Mouse (Mus musculus): Measurements from ENCODE around the gene Serpinc1. TPM values are rescaled to one million over a fixed set of nuclear protein-coding genes. Genes with fewer than 3 reads are reported as not detected.

The Serpinc1 gene
- polyA plus RNA-seq, 1 experiment from 2014 or later, result 2.1 TPM

GRCm38 (mm10) chr1:160985477-160985876 lies 7.1 kb downstream of the Serpinc1 start:
- no peaks in the 10 kb centered on the region for H3K4me1 ChIP-seq (replicated peaks; ENCODE audit: control insufficient read depth, insufficient read depth)
- WGBS, result 80% methylated on average over 6 of the region's 6 CpGs

GRCm38 (mm10) chr1:160986881-160987635 lies 8.7 kb downstream of the Serpinc1 start:
- Histone ChIP-seq H3K27ac (replicated peaks) (no peak overlapping the region), H3K27me3 (ENCODE audit: control insufficient read depth, insufficient read depth, low read length) (no peaks in the 10 kb centered on the region), H3K4me3 (ENCODE audit: low read depth, low read length) (no peak overlapping the region), H3K36me3 (ENCODE audit: control insufficient read depth, insufficient read depth, low read length) (no peaks in the 10 kb centered on the region), H3K4me1 (replicated peaks; ENCODE audit: control insufficient read depth, insufficient read depth) (no peaks in the 10 kb centered on the region), H3K4me2 (replicated peaks; ENCODE audit: low read depth) (no peak overlapping the region), H3K9ac (ENCODE audit: low read length) (no peak overlapping the region), H3K9me3 (ENCODE audit: control insufficient read depth, low read length) (no peaks in the 10 kb centered on the region)
- 63% methylated on average over 17 of the region's 17 CpGs for WGBS
- TF ChIP-seq CTCF (IDR thresholded peaks at IDR 0.05; ENCODE audit: low read depth) (no peak), EP300 (optimal IDR thresholded peaks at IDR 0.05) (no peak)
- DNase-seq (ENCODE audit: low spot score), result no peak
- no peak for ATAC-seq (ENCODE audit: low FRiP score, low TSS enrichment)

More at GRCm38 (mm10) chr1:160985477-160985876, 7.1 kb downstream of the Serpinc1 start:
- DNase-seq (ENCODE audit: low spot score) (no peak), ATAC-seq (ENCODE audit: low FRiP score, low TSS enrichment) (no peak)
- Histone ChIP-seq H3K4me2 (replicated peaks; ENCODE audit: low read depth) (no peak overlapping the region), H3K4me3 (ENCODE audit: low read depth, low read length) (no peak overlapping the region), H3K27me3 (ENCODE audit: control insufficient read depth, insufficient read depth, low read length) (no peaks in the 10 kb centered on the region), H3K36me3 (ENCODE audit: control insufficient read depth, insufficient read depth, low read length) (no peaks in the 10 kb centered on the region), H3K9me3 (ENCODE audit: control insufficient read depth, low read length) (no peaks in the 10 kb centered on the region), H3K9ac (ENCODE audit: low read length) (no peak overlapping the region), H3K27ac (replicated peaks) (no peak overlapping the region)
- TF ChIP-seq CTCF (IDR thresholded peaks at IDR 0.05; ENCODE audit: low read depth), result no peak
- no peak for TF ChIP-seq EP300 (optimal IDR thresholded peaks at IDR 0.05)

- Histone ChIP-seq H3K9me3 (ENCODE audit: control insufficient read depth, low read length) (no peaks in the 10 kb centered on the region), H3K4me2 (replicated peaks; ENCODE audit: low read depth) (no peak overlapping the region), H3K4me1 (replicated peaks; ENCODE audit: control insufficient read depth, insufficient read depth) (no peaks in the 10 kb centered on the region), H3K27ac (replicated peaks) (no peak overlapping the region), H3K9ac (ENCODE audit: low read length) (no peak overlapping the region), H3K27me3 (ENCODE audit: control insufficient read depth, insufficient read depth, low read length) (no peaks in the 10 kb centered on the region), H3K4me3 (ENCODE audit: low read depth, low read length) (no peak overlapping the region), H3K36me3 (ENCODE audit: control insufficient read depth, insufficient read depth, low read length) (no peaks in the 10 kb centered on the region)
- WGBS, result 88% methylated on average over 14 of the region's 15 CpGs
- DNase-seq (ENCODE audit: low spot score), result no peak
- TF ChIP-seq EP300 (optimal IDR thresholded peaks at IDR 0.05) (no peak), CTCF (IDR thresholded peaks at IDR 0.05; ENCODE audit: low read depth) (no peak)
- ATAC-seq (ENCODE audit: low FRiP score, low TSS enrichment), result no peak
Measured at GRCm38 (mm10) chr1:160989395-160989794, 11.0 kb downstream of the Serpinc1 start.

- H3K4me1 ChIP-seq (replicated peaks; ENCODE audit: control insufficient read depth, insufficient read depth), result no peaks in the 10 kb centered on the region
- DNase-seq (ENCODE audit: low spot score) (no peak), ATAC-seq (ENCODE audit: low FRiP score, low TSS enrichment) (no peak)
- H3K36me3 ChIP-seq (ENCODE audit: control insufficient read depth, insufficient read depth, low read length), result no peaks in the 10 kb centered on the region
- TF ChIP-seq EP300 (optimal IDR thresholded peaks at IDR 0.05), result no peak
- TF ChIP-seq CTCF (IDR thresholded peaks at IDR 0.05; ENCODE audit: low read depth), result no peak
- no peak overlapping the region for H3K4me2 ChIP-seq (replicated peaks; ENCODE audit: low read depth)
- 86% methylated on average over 6 of the region's 6 CpGs for WGBS
- no peak overlapping the region for H3K27ac ChIP-seq (replicated peaks)
- no peak overlapping the region for H3K9ac ChIP-seq (ENCODE audit: low read length)
- no peaks in the 10 kb centered on the region for H3K27me3 ChIP-seq (ENCODE audit: control insufficient read depth, insufficient read depth, low read length)
- H3K4me3 ChIP-seq (ENCODE audit: low read depth, low read length), result no peak overlapping the region
- no peaks in the 10 kb centered on the region for H3K9me3 ChIP-seq (ENCODE audit: control insufficient read depth, low read length)
Measured at GRCm38 (mm10) chr1:160993851-160994250, 15.5 kb downstream of the Serpinc1 start.

GRCm38 (mm10) chr1:161004942-161005341 lies 26.6 kb downstream of the Serpinc1 start:
- no peak for DNase-seq (ENCODE audit: low spot score)
- Histone ChIP-seq H3K4me3 (ENCODE audit: low read depth, low read length) (no peak overlapping the region), H3K9ac (ENCODE audit: low read length) (no peak overlapping the region), H3K9me3 (ENCODE audit: control insufficient read depth, low read length) (no peaks in the 10 kb centered on the region), H3K4me2 (replicated peaks; ENCODE audit: low read depth) (no peak overlapping the region), H3K27me3 (ENCODE audit: control insufficient read depth, insufficient read depth, low read length) (no peaks in the 10 kb centered on the region), H3K4me1 (replicated peaks; ENCODE audit: control insufficient read depth, insufficient read depth) (no peaks in the 10 kb centered on the region), H3K36me3 (ENCODE audit: control insufficient read depth, insufficient read depth, low read length) (no peaks in the 10 kb centered on the region), H3K27ac (replicated peaks) (no peak overlapping the region)
- TF ChIP-seq CTCF (IDR thresholded peaks at IDR 0.05; ENCODE audit: low read depth), result no peak
- TF ChIP-seq EP300 (optimal IDR thresholded peaks at IDR 0.05), result no peak
- no peak for ATAC-seq (ENCODE audit: low FRiP score, low TSS enrichment)
- 70% methylated on average over 4 of the region's 4 CpGs for WGBS

GRCm38 (mm10) chr1:161005526-161005925 lies 27.1 kb downstream of the Serpinc1 start:
- H3K27me3 ChIP-seq (ENCODE audit: control insufficient read depth, insufficient read depth, low read length), result no peaks in the 10 kb centered on the region
- no peaks in the 10 kb centered on the region for H3K36me3 ChIP-seq (ENCODE audit: control insufficient read depth, insufficient read depth, low read length)
- TF ChIP-seq CTCF (IDR thresholded peaks at IDR 0.05; ENCODE audit: low read depth) (no peak), EP300 (optimal IDR thresholded peaks at IDR 0.05) (no peak)
- H3K27ac ChIP-seq (replicated peaks), result no peak overlapping the region
- no peaks in the 10 kb centered on the region for H3K9me3 ChIP-seq (ENCODE audit: control insufficient read depth, low read length)
- H3K4me1 ChIP-seq (replicated peaks; ENCODE audit: control insufficient read depth, insufficient read depth), result no peaks in the 10 kb centered on the region
- DNase-seq (ENCODE audit: low spot score), result no peak
- ATAC-seq (ENCODE audit: low FRiP score, low TSS enrichment), result no peak
- 76% methylated on average over 3 of the region's 3 CpGs for WGBS
- no peak overlapping the region for H3K9ac ChIP-seq (ENCODE audit: low read length)
- no peak overlapping the region for H3K4me2 ChIP-seq (replicated peaks; ENCODE audit: low read depth)
- no peak overlapping the region for H3K4me3 ChIP-seq (ENCODE audit: low read depth, low read length)

Data from stomach, postnatal 0 days (tissue).